Mouse (Mus musculus): ENCODE results near the gene Slc25a36.

Slc25a36 gene

GRCm38 (mm10) chr9:97111506-97111905, 549 bp upstream of the Slc25a36 start:
- no peak for DNase-seq (ENCODE audit: low spot score in 2 of 2)

- no peak for DNase-seq (ENCODE audit: low spot score in 2 of 2)
Measured at GRCm38 (mm10) chr9:97106481-97107160, 4.3 kb downstream of the Slc25a36 start.

GRCm38 (mm10) chr9:97105400-97105985, 5.5 kb downstream of the Slc25a36 start:
- DNase-seq (ENCODE audit: low spot score in 2 of 2), result no peak

DNA sequence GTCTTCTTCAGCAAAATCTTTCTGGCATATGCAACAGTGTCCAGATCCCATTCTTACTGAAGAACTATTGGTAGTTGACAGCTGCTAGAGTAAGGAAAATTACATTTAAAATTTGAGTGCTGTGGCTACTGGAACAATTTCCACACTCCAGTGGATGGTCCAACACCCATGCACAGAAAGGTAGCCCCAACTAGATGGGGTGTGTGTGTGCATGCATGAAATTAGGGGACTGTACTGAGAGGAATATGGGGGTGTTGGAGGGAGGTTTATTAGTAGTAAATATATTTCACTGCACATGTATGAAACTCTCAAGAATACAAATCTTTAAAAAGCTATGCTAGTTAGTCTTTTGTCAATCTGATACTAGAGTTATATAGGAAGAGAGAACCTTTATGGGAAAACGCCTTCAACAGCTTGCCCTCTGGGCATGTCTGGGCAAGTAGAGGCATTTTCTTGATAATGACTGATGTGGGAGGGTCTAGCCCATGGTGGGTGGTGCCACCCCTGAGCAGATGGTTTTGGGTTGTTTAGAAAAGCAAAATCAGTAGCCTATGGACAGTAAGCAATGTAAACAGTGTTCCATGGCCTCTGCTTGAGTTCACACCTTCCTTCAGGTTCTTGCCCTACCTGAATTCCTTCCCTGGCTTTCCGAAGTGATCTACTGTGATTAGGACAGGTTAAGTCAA, 7.4 kb downstream of the Slc25a36 start:
- no peak for DNase-seq (ENCODE audit: low spot score in 2 of 2)

GRCm38 (mm10) chr9:97098985-97099384, 12.0 kb downstream of the Slc25a36 start:
- no peak for DNase-seq (ENCODE audit: low spot score in 2 of 2)

- no peak for DNase-seq (ENCODE audit: low spot score in 2 of 2)
Measured at GRCm38 (mm10) chr9:97096180-97096579, 14.8 kb downstream of the Slc25a36 start.

DNA sequence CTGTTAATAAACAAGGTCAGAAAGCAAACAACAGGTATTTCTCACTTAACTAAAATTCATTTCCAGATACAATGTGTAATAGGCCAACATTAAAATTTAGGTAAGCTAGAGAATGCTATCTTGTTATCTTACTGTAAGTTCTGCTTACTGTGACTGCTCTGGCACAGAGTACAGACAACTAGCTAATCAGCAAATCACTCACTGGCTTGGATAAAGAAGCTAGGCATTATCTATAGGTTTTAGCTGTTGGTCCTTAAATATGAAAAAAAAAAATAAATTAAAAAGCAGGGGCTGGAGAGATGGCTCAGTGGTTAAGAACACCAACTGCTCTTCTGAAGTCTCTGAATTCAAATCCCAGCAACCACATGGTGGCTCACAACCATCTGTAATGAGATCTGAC, 23.1 kb downstream of the Slc25a36 start:
- no peak for DNase-seq (ENCODE audit: low spot score in 2 of 2)

GRCm38 (mm10) chr9:97084628-97085027, 26.3 kb downstream of the Slc25a36 start:
- DNase-seq (ENCODE audit: low spot score in 2 of 2), result no peak

DNA sequence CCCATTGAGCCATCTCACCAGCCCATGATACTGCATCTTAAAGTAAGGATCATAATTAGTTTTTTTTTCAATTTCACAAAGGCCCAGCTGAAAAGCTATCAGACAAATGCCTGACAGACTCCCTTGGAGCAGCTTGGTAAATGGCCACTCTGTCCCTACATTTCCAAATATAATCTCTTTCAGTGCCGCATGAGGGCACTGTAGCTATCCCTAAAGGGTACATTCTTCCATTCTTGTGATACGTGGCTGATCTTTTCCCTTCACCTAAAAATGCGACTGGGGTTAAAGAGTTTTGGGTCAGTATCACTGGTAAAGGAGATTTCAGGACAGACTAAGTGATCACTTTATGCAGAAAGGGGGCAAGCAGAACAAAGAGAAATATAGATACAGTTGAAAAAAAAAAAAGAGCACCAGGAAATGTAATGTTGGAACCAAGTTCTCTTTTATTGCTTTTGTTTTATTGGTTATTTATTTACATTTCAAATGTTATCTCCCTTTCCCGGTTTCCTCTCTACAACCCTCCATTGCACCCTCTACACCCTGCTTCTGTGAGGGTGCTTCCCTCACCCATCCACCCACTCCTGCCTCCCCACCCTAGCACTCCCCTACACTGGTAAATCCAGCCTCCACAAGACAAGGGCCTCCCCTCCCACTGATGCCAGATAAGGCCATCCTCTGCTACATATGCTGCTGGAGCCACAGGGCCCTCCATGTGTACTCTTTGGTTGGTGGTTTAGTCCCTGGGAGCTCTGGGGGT, 29.7 kb downstream of the Slc25a36 start:
- no peak for DNase-seq (ENCODE audit: low spot score in 2 of 2)

- DNase-seq (ENCODE audit: low spot score in 2 of 2), result no peak
Measured at GRCm38 (mm10) chr9:97069911-97070310, 41.0 kb downstream of the Slc25a36 start.

GRCm38 (mm10) chr9:97069466-97069865, 41.5 kb downstream of the Slc25a36 start:
- no peak for DNase-seq (ENCODE audit: low spot score in 2 of 2)

- peak; percentile 70 to 88 for DNase-seq (ENCODE audit: low spot score in 2 of 2)
Measured at GRCm38 (mm10) chr9:97068201-97069095, 42.5 kb downstream of the Slc25a36 start.

DNA sequence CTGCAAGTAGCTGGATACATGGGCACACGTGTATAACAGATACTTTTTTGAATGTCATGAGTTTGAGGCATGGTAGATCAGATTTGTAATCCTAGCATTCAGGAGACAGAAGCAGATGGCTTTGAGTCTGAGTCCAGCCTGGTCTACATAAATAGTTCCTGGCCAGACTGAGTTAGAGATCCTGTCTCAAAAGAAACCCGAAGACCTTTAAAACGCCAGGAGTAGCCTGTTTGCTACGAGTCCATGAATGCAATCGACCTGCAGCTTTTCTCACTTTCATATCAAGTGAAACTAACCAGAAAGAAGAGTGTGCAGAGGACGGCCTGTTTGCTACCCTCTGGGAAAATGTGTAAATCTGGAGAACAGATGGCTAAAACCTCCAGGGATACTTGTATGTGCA, 43.2 kb downstream of the Slc25a36 start:
- no peak for DNase-seq (ENCODE audit: low spot score in 2 of 2)

DNA sequence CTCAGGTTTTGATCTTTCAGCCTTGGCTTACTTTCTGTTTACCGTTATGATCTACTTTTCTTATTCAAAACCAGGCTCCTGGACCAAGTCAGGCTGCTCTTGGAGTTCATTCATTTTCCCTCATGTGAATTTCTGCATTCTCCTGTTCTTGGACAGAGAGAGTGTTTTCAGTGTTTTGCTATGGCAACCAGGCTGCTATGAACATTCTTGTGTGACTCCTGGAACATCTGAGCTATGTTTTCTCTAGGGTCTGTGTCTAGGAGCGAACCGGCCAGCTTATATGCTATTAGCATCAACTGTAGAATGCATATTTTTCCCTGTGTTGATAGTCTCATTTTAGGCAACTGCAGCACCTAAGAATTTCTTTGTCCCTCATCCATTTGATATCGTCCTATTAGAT, 45.1 kb downstream of the Slc25a36 start:
- no peak for DNase-seq (ENCODE audit: low spot score in 2 of 2)

DNA sequence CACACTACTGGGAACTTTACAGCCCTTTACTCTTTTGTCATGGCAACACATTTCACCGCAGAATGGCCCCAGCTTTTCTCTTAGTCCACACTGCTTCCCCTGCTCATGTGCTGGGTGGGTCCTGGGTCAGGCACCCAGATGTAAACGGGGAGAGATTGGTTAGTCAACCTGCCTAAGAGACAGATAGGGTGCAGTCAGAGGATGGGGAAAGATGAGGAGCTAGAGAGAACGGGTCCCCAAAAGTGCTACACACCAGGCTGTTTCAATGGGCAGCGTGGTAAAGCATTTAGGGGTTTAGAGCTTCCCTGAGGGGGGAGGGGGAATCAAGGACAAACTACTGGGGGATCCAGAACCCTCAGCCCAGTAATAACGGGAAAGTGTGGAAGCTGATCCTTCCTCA, 45.7 kb downstream of the Slc25a36 start:
- DNase-seq (ENCODE audit: low spot score in 2 of 2), result no peak

DNA sequence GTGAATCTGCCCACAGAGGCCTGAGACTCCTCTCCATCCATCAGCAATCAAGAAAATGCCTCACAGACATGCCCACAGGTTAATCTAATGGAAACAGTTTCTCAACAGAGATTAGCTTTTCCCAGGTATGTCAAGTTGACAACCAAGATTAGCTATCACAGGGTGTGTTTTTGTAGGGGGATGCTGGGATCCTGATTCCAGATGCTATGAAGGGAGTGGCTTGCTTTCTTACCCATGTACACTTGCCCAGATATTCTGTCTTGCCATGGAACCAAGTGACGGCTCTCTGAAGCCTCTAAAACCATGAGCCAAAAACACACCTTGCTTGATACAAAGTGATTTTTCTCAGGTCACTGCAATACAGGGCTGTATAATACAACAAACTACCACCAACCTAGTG, 46.8 kb downstream of the Slc25a36 start:
- no peak for DNase-seq (ENCODE audit: low spot score in 2 of 2)

- DNase-seq (ENCODE audit: low spot score in 2 of 2), result no peak
Measured at GRCm38 (mm10) chr9:97061696-97062095, 49.3 kb downstream of the Slc25a36 start.

DNA sequence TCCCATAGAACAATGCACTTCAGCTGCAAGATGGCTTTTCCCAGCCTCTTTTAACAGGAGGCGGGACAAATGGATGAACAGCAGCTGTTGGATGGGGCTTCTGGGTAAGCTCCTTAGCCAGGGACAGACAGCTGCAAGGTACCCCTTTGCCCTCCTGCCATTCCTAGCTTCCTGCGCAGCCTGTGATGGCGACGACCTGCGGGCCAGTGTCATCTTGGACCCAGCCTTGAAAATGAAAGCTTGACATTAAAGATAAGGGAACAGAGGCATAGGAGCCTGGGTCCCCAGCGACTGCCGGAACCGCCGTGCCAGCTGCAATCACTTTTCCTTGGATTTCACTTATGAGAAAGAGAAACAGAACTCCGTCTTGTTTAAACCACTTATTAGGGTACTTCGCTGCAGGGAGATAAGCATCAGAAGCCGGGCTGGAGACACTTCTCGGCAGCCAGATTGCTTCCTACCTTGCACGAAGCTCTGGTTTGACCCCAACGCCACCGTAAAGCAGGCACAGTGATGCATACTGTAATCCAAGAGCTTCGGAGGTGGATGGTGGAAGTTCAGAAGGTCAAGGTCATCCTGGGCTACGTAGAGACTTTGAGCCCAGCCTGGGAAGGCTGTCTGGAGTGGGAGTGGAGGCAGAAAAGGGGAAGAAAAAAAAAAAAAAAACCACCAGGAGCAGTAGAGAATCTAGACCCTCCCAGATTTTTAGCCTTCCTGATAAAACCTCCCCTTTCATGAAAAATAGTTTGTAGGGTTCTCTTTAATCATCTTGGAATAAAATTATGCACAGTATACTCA, 54.2 kb downstream of the Slc25a36 start:
- no peak for DNase-seq (ENCODE audit: low spot score in 2 of 2)

DNA sequence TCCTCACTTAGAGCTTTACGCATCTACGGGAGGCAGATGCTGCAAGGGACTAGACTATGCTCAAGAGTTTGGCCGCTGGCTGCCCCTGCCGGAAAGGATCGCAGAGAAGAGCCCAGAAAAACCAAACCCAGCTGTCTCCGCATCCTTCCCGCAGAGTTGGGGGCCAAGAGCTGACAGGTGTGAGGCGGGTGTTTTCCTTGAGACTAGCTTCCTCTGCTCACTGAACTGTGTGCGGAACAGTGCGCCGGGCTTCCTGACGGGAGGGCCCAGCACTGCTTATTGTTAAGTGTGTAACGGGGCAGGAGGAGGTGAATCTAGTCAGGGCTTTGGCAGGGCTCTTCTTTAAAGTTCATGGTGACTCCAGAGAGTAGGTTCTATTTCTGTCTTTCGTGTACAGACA, 55.1 kb downstream of the Slc25a36 start:
- DNase-seq (ENCODE audit: low spot score in 2 of 2), result no peak

DNA sequence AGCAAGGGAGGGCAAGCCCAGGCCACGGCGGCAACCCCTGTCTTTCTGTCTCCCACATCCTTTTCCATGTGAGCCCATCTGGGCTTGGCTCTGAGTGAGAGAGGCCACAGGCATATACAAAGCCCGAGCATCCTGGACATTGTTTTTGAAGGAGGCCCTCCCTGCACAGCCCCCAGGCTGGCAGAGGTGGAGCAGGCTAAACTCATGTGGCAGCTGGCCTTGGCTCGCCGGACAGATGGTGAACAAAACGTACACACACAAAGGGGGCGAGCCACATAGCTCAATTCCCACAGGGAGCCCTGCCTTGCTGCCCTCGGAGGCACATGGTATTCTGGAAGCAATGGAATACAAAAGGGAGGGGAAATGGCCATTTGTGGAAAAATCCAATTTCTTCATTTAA, 59.8 kb downstream of the Slc25a36 start:
- peak in 1 of 2 experiments; percentile 32 for DNase-seq (ENCODE audit: low spot score in 2 of 2)

- DNase-seq (ENCODE audit: low spot score in 2 of 2), result no peak
Measured at GRCm38 (mm10) chr9:97046240-97046639, 64.7 kb downstream of the Slc25a36 start.

Measured in cerebellum, postnatal 4 days (tissue).